Mouse (Mus musculus) urinary bladder, adult 18-20 months (tissue): ENCODE results near the gene Ablim1.
A peak's percentile ranks its signal among the peaks of the same experiment; 100 is the strongest.

Source experiments
- DNase-seq, 2 experiments: peaks; one replicate each; pipeline ENCODE4 v3.0.0; 2022; ENCODE audit warnings: low spot score in 2 of 2, mixed read lengths in 2 of 2

The Ablim1 gene

DNA sequence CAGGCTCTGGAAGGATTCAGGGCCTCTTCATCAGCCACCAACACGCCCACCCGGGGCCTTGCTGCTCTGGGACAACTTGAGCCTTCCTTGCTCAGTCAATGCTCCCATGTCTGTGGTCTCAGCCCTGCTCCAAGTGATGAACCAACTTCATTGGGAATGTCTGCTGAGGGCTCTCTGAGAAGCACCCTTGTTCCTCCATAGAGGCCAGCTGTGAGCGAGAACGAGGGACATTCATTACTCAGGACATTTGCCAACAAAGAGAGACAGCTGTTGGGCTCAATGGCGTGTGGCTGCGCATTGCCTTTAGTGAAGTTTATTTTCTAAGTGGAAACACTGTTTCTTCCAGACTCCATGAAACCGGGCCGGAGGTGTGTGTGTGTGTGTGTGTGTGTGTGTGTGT lies 325.5 kb downstream of the Ablim1 start:
- DNase-seq, result no peak

DNA sequence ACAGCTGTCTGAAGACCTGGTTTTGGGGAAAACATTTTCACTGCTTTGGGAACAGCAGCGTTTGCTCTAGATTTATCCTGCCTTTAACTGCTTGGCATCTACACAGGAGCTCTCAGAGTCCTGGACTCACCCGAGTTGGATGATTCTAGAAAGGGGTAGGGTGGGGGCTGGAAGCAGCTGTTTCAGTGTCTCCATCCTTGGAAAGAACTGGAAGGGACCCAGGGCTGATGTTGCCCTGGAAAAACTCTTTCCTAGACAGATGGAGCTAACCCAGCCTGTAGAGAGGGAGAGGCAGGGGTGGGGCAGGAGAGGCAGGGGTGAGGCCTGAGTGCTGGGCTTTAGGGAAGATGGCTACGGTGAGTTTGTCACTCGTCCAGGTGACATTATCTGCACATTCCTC lies 330.5 kb downstream of the Ablim1 start:
- peak in 1 of 2 experiments; percentile 50 for DNase-seq

DNA sequence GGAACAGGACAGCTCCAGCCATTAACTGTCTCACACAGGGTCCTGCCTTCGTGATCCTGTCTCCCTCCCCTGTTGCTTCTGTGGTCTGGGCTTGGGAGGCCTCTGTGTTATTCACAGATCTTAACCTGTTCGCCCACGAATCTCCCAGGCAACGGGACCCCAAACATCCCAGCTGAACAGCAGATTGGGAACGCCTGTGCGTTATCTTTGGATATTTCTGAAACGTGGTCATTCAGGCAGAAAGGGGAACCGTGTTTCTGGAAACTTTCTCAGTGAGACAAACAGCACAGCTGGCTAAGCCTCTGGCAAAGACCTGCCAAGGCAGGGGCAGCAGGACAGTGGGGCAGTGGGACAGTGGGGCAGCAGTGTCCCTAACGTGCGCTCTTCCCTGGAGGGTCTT lies 331.0 kb downstream of the Ablim1 start:
- no peak for DNase-seq
